Mouse (Mus musculus) limb, embryonic 11.5 days (tissue): ENCODE data around the gene Parva. TPM values are rescaled to one million over a fixed set of nuclear protein-coding genes. Genes with fewer than 3 reads are reported as not detected.

Source experiments
- ATAC-seq: fragments of 200-750 bp; cut with Nextera tagmentation; 2 replicates; pipeline ENCODE4 v1.8.0; 2017; ENCODE audit warnings: low read depth; ENCODE audit not compliant: insufficient number of reproducible peaks, low FRiP score, low TSS enrichment
- DNase-seq: peaks from one replicate; pipeline ENCODE4 v3.0.0-alpha.2; 2015; ENCODE audit warnings: low spot score
- H3K27ac ChIP-seq: fragments of 300-500 bp; sonication (generic); replicated peaks from 2 replicates; pipeline ENCODE4 v1.5.1; 2014; ENCODE audit warnings: low read depth, mild to moderate bottlenecking, low read length
- H3K27me3 ChIP-seq: fragments of 300-500 bp; sonication (generic); 2 replicates; pipeline ENCODE4 v1.6.1; 2014; ENCODE audit warnings: mild to moderate bottlenecking, low read length, mixed read lengths; ENCODE audit not compliant: control insufficient read depth, insufficient read depth
- H3K36me3 ChIP-seq: fragments of 300-500 bp; sonication (generic); 2 replicates; pipeline ENCODE4 v1.6.1; 2014; ENCODE audit warnings: mild to moderate bottlenecking, low read length, moderate library complexity, mixed read lengths; ENCODE audit not compliant: control insufficient read depth, insufficient read depth
- H3K4me1 ChIP-seq: fragments of 300-500 bp; sonication (generic); 2 replicates; pipeline ENCODE4 v1.6.1; 2014; ENCODE audit warnings: low read length, mixed read lengths; ENCODE audit not compliant: control insufficient read depth, insufficient read depth
- H3K4me2 ChIP-seq: fragments of 300-500 bp; sonication (generic); 2 replicates; pipeline ENCODE4 v1.6.1; 2014; ENCODE audit warnings: low read depth, mild to moderate bottlenecking, moderate library complexity; ENCODE audit not compliant: severe bottlenecking
- H3K4me3 ChIP-seq: fragments of 300-500 bp; sonication (generic); 2 replicates; pipeline ENCODE4 v1.5.1; 2014; ENCODE audit warnings: low read depth, low read length
- H3K9ac ChIP-seq: fragments of 300-500 bp; sonication (generic); 2 replicates; pipeline ENCODE4 v1.6.1; 2014; ENCODE audit warnings: mild to moderate bottlenecking, low read length
- H3K9me3 ChIP-seq: fragments of 300-500 bp; sonication (generic); 2 replicates; pipeline ENCODE4 v1.6.1; 2016; ENCODE audit warnings: low read length; ENCODE audit not compliant: control insufficient read depth
- WGBS: fragments of 180-500 bp; shearing (Covaris S2); extraction: QIAGEN DNeasy Blood & Tissue Kit; methylation state at CpG from one replicate; pipeline ENCODE4 v1.1.7; 2014; 5-methylcytosine and 5-hydroxymethylcytosine counted together
- polyA plus RNA-seq: library from polyadenylated mRNA; unstranded; fragments of >200 nt; fragmentation: Nextera tagmentation; extraction: Ambion mirVana; gene quantifications from 2 replicates; pipeline ENCODE4 v1.2.1, GENCODE M21; 2014

The Parva gene
- polyA plus RNA-seq, 1 experiment from 2014 or later: 64.2 TPM

DNA sequence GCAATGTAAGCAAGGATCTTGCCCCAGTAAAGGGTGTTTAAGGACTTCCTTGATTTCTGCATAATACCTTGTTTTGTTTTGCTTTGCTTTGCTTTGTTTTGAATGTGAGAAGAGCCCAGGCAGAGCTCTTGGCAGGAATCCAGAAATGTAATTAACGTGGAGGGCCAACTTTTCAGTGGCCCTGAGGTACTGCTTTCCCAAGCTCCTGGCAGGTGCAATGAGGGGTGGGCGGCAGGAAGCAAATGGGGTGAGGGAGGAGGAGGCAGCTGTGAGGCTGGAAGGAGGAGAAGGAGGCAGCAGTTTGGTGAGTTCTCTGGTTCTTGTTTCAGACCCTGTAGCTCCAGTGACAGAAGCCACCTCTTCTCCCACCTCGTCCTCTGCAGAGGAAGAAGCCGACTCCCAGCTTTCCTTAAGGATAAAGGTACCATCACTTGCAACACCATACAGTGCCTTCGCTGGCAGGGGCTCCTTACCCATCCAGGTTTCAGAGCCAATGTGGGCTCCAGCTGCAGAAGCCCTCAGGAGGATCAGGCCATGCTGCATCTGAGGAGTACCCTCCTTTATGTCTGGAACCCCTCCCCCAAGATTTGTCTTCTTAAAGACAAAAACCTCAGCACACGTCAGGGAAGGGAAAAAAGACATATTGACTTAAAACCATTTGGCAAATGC is 36.2 kb upstream of the Parva start:
- Histone ChIP-seq H3K4me3 (no peak overlapping the region), H3K27ac (peak overlapping the region; percentile 43; the same call in 1 of the 2 replicates), H3K27me3 (no peaks in the 10 kb centered on the region), H3K9ac (no peak overlapping the region), H3K4me2 (0 out of 2 replicates have a peak overlapping the region, but pooled peaks have one; percentile 11), H3K36me3 (no peaks in the 10 kb centered on the region), H3K9me3 (no peaks in the 10 kb centered on the region), H3K4me1 (peaks cover 31% of the 10 kb centered on the region)
- ATAC-seq (0 out of 2 replicates have a peak, but pooled peaks have one; percentile 45), DNase-seq (peak; percentile 74)
- 18% methylated on average over 6 of the region's 6 CpGs for WGBS

DNA sequence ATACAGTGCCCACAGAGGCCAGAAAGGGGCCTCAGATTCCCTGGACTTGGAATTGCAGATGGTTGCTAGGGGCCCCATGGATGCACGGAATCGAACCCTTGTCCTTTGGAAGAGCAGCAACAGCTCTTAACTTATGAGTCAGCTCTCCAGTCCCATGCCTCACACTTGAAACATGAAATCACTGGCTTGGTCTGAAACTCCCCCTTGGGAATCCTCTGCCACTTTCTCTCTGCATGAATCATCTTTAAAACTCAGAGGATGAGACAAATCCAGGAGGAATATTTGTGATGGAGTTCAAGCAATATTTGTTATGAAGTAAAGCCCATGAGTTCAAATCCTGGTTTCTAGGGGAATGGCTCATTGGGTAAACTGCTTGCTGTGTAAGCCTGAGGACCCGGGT is 29.5 kb upstream of the Parva start:
- Histone ChIP-seq H3K4me2 (no peak overlapping the region), H3K27me3 (no peaks in the 10 kb centered on the region), H3K4me3 (no peak overlapping the region), H3K4me1 (peaks cover 4% of the 10 kb centered on the region; the same call in 1 of the 2 replicates), H3K36me3 (no peaks in the 10 kb centered on the region), H3K27ac (no peak overlapping the region), H3K9ac (no peak overlapping the region), H3K9me3 (no peaks in the 10 kb centered on the region)
- 94% methylated on average over 3 of the region's 3 CpGs for WGBS
- no peak for DNase-seq
- no peak for ATAC-seq

DNA sequence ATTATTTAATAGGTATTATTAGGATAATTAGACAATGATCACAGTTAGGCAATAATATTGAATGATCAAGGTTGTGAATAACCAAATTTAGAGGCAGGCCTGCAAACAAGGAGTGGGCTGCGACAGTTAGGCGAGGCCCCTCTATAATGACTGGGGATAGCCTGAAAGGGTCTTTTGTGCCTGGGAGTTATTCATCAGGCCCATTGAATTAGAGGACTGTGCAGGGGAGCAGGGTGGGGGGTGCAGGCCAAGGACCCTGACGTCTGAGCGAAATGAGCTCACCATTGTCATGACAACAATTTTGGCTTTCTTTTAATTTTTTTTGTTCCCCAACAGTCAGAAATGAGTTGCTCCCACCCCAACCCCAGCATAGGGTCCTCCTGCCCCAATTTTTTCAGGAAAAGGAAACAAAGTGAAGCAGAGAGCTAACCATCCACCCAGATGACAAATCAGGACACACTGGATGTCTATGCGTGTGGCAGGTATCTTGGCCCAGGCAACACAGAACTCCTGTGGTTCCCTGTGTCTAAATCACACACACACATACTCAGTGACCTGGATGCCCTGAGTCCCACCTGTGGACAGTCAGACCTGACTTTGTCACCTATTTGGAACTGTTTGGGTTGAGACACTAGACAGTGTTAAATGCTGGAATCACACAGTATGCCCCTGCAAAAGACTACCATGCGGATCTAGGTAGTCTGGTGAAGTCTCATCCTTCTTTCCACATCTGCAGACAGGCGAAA is 27.7 kb upstream of the Parva start:
- no peak for DNase-seq
- no peak for ATAC-seq
- 77% methylated on average over 7 of the region's 7 CpGs for WGBS
- no peaks in the 10 kb centered on the region for H3K36me3 ChIP-seq
- H3K9ac ChIP-seq: no peak overlapping the region
- peaks cover 4% of the 10 kb centered on the region; the same call in 1 of the 2 replicates for H3K4me1 ChIP-seq
- H3K27ac ChIP-seq: no peak overlapping the region
- no peaks in the 10 kb centered on the region for H3K27me3 ChIP-seq
- no peak overlapping the region for H3K4me2 ChIP-seq
- no peak overlapping the region for H3K4me3 ChIP-seq
- H3K9me3 ChIP-seq: no peaks in the 10 kb centered on the region

DNA sequence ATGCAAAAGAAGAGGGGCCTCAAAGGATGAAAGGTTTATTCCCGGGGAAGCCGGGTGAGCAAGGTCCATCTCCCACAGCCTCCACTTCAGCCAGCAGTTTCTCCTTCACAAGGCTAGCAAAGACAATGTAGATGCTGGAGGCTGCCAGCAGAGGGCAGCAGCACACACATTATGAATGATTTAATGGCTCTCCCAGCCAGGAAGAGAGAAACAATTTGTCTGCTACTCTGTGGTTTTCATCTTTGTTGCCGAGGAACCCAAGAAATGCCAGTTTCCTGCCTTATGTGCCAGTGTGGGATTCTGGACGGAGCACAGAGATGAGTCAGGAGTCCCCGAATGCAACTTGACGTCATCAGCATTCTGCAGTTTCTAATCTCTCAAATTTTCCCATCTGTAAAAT is 27.1 kb upstream of the Parva start:
- Histone ChIP-seq H3K9me3 (no peaks in the 10 kb centered on the region), H3K36me3 (no peaks in the 10 kb centered on the region), H3K27ac (no peak overlapping the region), H3K9ac (no peak overlapping the region), H3K4me3 (no peak overlapping the region), H3K27me3 (no peaks in the 10 kb centered on the region), H3K4me2 (no peak overlapping the region), H3K4me1 (peaks cover 6% of the 10 kb centered on the region)
- 48% methylated on average over 6 of the region's 6 CpGs for WGBS
- DNase-seq (peak; percentile 88), ATAC-seq (no peak)

DNA sequence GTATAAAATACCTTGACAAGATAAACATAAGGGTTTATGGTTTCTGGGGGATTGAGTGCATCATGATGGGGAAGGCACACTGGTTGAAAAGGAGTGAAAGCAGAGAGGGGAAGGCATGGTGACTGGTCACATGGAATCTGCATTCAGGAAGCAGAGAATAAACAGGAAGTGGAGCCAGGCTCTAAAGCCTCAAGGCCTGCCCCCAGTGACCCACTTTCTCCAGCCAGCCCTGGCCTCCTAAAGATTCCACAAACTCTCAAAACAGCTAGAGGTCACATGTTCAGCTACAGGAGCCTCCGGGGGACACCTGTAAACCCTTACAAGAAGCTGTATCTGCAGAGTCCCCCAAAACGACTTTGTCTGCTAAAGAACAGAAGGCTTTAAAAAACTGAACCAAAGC is 22.2 kb upstream of the Parva start:
- no peak overlapping the region for H3K4me3 ChIP-seq

DNA sequence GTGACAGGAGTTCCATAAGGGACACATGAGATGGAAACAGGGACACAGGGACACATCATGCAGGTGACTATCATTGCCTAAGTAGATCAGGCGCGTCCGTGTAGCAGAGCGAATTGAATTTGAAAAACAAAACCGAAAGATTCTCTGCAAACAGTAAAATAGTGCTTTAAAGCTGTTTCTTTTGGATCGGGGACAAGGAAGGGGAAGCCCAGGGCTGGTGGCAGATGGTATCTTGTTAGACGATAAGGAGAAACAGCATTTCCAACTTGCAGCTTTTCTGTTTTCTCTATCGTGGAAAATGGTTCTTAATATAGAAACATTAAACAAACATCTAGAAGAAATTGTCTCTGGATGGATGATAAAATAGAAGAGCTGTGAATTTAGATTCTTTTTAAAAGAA is 21.7 kb upstream of the Parva start:
- no peaks in the 10 kb centered on the region for H3K9me3 ChIP-seq
- no peak overlapping the region for H3K27ac ChIP-seq
- no peak for DNase-seq
- 92% methylated on average over 8 of the region's 8 CpGs for WGBS
- no peak overlapping the region for H3K4me3 ChIP-seq
- H3K27me3 ChIP-seq: no peaks in the 10 kb centered on the region
- no peaks in the 10 kb centered on the region for H3K36me3 ChIP-seq
- H3K4me1 ChIP-seq: peaks cover 3% of the 10 kb centered on the region; the same call in 1 of the 2 replicates
- ATAC-seq: no peak
- H3K4me2 ChIP-seq: no peak overlapping the region
- no peak overlapping the region for H3K9ac ChIP-seq

More for the DNA sequence above, 22.2 kb upstream of the Parva start:
- Histone ChIP-seq H3K27me3 (no peaks in the 10 kb centered on the region), H3K4me1 (peaks cover 3% of the 10 kb centered on the region; the same call in 1 of the 2 replicates), H3K36me3 (no peaks in the 10 kb centered on the region), H3K4me2 (no peak overlapping the region), H3K9ac (no peak overlapping the region), H3K9me3 (no peaks in the 10 kb centered on the region), H3K27ac (no peak overlapping the region)
- WGBS: 50% methylated on average over 2 of the region's 2 CpGs
- ATAC-seq: no peak
- DNase-seq: no peak

DNA sequence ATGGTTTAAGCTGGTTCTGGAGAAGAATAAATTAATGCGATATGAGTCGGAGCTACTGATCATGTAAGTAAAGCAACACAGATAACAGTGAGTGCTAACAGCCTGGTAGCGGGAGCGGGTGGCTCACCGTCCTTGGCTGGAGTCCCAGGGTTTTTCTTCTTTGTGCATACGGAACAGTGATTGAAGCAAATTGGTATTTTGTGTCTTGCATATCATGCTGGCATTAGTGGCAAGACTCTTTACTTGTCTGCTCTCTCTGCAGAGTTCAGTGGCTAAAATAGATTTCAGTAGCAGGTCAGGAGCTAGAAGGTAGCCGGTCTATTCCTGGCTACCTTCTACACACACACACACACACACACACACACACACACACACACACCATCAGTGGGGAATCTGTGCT is 19.7 kb upstream of the Parva start:
- ATAC-seq (no peak), DNase-seq (no peak)
- no peaks in the 10 kb centered on the region for H3K9me3 ChIP-seq
- no peak overlapping the region for H3K4me3 ChIP-seq
- H3K36me3 ChIP-seq: no peaks in the 10 kb centered on the region
- peaks cover 3% of the 10 kb centered on the region; the same call in 1 of the 2 replicates for H3K4me1 ChIP-seq
- H3K27me3 ChIP-seq: no peaks in the 10 kb centered on the region
- H3K9ac ChIP-seq: no peak overlapping the region
- H3K27ac ChIP-seq: no peak overlapping the region
- 84% methylated on average over 7 of the region's 7 CpGs for WGBS
- H3K4me2 ChIP-seq: no peak overlapping the region

DNA sequence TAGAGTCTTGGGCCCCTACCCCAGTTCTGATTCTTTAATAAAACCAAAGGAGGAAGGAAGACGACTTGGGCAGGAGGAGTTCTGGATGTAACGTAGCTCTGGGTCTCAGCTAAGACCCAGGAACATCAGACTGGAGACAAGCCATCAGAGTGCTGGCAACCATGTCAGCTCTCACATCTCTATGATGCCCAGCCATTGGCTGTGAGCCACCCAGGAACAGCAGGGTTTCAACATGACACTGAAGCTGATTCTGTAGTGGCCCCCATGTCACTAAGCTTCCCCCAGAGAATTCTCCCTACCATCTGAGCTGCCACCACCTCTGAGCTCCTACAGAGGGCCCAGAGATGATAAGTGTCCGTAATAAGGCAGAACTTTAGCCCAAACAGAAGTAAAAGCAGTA is 17.3 kb upstream of the Parva start:
- DNase-seq (no peak), ATAC-seq (no peak)
- H3K27ac ChIP-seq: no peak overlapping the region
- no peaks in the 10 kb centered on the region for H3K9me3 ChIP-seq
- no peaks in the 10 kb centered on the region for H3K27me3 ChIP-seq
- peaks cover 3% of the 10 kb centered on the region; the same call in 1 of the 2 replicates for H3K4me1 ChIP-seq
- no peak overlapping the region for H3K4me3 ChIP-seq
- H3K9ac ChIP-seq: no peak overlapping the region
- no peaks in the 10 kb centered on the region for H3K36me3 ChIP-seq
- WGBS: 81% methylated on average over 3 of the region's 3 CpGs
- no peak overlapping the region for H3K4me2 ChIP-seq
